22 mouse cellular contexts compared by ENCODE assay signal in the genomic region with DNA sequence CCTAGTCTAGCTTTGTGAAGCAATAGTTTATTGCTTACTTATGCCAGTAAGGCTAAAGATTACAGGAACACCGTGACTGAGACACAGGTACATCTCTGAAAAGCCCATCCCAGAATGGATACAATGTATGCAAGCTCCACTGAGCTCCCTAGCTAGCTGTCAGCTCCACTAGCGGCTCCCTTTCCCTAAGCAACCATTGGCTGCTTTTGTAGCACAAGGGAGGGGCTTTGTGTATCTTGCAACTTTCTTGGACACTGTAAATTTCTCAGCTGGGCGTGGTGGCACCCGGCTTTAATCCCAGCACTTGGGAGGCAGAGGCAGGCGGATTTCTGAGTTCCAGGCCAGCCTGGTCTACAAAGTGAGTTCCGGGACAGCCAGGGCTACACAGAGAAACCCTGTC.
"Had no signal": no experiment of that assay in that cellular context is flagged by ENCODE, and none has a peak within 500 bp of the region (broad histone marks: within the 10 kb centered on the region; RNA-seq: fewer than 3 reads in every experiment).

No protein-coding gene starts in this region.

- H3K4me3 ChIP-seq: layer of hippocampus, adult 2 months; limb, embryonic 10.5 days; limb, embryonic 13.5 days; liver, embryonic 12.5 days; liver, embryonic 15.5 days; lung, embryonic 15.5 days; megakaryocyte, embryonic 14.5 days; midbrain, embryonic 10.5 days; midbrain, embryonic 13.5 days; myocyte; neural tube, embryonic 13.5 days; stomach, embryonic 15.5 days had no signal

- H3K9me3 ChIP-seq: limb, embryonic 10.5 days; limb, embryonic 13.5 days; liver, embryonic 12.5 days; liver, embryonic 15.5 days; lung, embryonic 15.5 days; megakaryocyte, embryonic 14.5 days; midbrain, embryonic 10.5 days; midbrain, embryonic 13.5 days; neural tube, embryonic 13.5 days; stomach, embryonic 15.5 days had no signal

- H3K4me2 ChIP-seq: limb, embryonic 13.5 days; liver, embryonic 12.5 days; liver, embryonic 15.5 days; lung, embryonic 15.5 days; midbrain, embryonic 13.5 days; neural tube, embryonic 13.5 days; stomach, embryonic 15.5 days had no signal

- H3K27me3 ChIP-seq: liver, embryonic 15.5 days; lung, embryonic 15.5 days; stomach, embryonic 15.5 days had no signal

- H3K4me1 ChIP-seq: liver, embryonic 15.5 days; megakaryocyte, embryonic 14.5 days had no signal

- ATAC-seq: liver, embryonic 12.5 days; midbrain, embryonic 13.5 days; midbrain, embryonic 16.5 days had no signal

- H3K9ac ChIP-seq: limb, embryonic 13.5 days; liver, embryonic 12.5 days; liver, embryonic 15.5 days; lung, embryonic 15.5 days; midbrain, embryonic 13.5 days; neural tube, embryonic 13.5 days; stomach, embryonic 15.5 days had no signal

- H3K27ac ChIP-seq: layer of hippocampus, adult 2 months; limb, embryonic 13.5 days; liver, embryonic 12.5 days; liver, embryonic 15.5 days; lung, embryonic 15.5 days; midbrain, embryonic 10.5 days; midbrain, embryonic 13.5 days; neural tube, embryonic 13.5 days; stomach, embryonic 15.5 days had no signal

- DNase-seq: kidney, postnatal 14 days; layer of hippocampus, adult 9-11 months; liver; lung, adult 18-20 months; lung, postnatal 10 days; lung, postnatal 36 days; right cerebral cortex, postnatal 25 days; spleen, adult 18-20 months; thymus, postnatal 25 days had no signal

- H3K36me3 ChIP-seq: limb, embryonic 10.5 days; limb, embryonic 13.5 days; liver, embryonic 12.5 days; liver, embryonic 15.5 days; lung, embryonic 15.5 days; midbrain, embryonic 10.5 days; midbrain, embryonic 13.5 days; neural tube, embryonic 13.5 days; stomach, embryonic 15.5 days had no signal
